Mouse (Mus musculus) testis, postnatal 10 days (tissue): Measurements from ENCODE around the gene Mtus2.
"Not testable (repeated sequence)": the region's sequence is repeated elsewhere in the genome, so short reads cannot be mapped to it uniquely, and the experiment has no call there.

ENCODE experiments used
- DNase-seq: peaks from one replicate; pipeline ENCODE4 v3.0.0; 2021; ENCODE audit warnings: low spot score

The Mtus2 gene

DNA sequence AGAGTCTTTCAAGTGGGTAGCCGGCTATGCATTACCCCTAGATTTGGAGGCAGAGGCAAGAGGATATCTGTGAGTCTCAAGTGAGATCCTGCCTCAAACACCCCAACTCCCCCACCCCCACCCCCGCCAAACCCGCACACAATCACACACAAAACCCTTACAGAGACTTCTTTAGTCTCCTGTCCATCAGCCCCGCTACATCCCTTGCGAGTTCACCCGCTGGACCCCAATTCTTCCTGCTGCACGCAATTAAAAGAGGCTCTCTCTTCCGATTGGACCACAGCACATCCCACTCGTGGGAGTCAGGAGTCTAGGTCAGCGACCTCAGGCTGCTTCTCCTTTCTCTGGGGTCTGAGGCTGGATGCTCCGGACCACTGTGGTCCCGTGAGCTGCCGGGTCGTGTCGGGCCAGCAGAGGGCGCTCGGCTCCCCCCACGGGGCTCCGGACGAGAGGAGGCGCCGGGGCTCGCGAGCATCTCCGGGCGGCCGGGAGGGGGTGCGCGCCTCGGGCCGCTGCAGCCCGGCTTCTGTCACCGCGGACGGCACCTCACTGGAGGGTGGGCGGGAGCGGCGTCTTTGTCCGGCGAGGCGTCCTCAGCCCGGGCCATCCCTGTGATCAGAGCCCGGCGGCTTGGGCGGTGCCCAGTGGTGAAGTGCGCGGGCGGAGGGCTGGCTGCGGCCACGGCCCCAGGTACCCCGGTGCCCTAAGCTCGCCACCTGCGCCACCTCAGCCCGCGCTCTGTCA lies at the start of gene Mtus2:
Gene Mtus2, plus strand, starts transcription at position 500 of the 744 bp plus-strand sequence.
- DNase-seq, result peak; percentile 93

DNA sequence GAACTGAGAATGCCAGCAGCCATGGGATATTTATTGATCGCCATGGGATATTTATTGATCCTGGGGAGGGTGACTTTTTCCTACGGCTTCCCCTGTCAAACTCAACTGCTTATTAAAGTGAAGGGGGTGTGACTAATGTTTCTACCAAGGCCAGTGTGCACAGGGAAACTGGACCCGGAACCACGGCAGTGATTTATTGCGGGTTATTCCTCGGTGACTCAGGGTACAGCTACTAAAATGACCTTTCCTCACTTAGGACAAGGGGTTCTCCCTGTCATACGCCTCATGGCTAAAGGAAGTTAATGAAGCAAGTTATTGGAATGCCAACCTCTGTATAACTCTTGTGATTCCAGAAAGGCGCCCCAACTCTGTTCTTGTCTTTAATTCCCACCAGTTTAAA lies 49.3 kb upstream of the Mtus2 start:
- no peak for DNase-seq

DNA sequence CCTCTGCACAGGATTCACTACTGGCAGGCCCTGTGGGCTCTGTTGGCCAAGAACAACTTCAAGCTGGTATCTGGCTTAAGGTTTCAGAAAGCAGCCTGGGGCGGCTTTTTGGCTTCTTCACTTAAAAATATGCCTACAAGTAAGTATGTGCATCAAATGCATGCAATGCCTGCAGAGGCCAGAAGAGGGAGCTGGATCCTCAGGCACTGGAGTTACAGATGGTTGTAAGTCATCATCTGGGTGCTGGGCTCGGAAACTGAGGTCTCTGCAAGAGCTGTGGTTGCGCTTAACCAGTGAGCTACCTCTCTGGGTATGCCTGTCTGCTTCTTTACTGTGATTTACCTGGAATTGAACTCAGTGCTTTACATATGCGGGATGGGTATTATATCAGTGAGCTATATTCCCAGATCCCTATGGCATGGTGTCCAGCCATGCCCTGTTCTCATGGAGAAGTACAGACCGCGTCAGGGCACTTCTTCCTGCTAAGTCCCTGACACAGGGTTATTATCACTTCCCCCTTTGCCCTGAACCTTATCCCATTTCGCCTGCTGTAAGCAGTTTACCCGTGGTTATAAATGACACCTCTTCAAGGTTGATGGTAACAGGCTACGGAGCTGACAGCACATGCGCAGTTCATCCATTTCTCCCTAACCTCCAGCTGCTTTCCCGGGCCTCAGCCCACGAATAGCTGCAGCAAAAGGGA lies 46.2 kb upstream of the Mtus2 start:
- no peak for DNase-seq

DNA sequence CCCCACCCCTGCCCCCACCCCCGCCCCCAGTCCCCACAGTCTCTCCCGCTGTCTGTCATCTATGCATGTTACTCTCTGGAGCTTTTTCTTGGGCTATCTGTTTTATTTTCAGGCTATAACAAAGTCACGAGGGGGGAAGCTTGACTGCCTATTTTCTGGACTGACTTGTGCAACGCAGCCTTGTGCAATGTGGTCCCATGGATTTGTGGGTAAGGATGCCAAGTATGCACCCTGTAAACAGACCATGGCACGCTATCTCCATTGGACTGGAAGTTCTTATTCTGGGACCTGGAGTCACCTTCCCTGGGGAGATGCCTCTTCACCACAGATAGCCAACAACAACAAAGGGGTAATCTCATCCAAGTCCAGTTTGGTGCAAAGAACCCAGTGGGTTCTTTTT lies 45.4 kb upstream of the Mtus2 start:
- no peak for DNase-seq

DNA sequence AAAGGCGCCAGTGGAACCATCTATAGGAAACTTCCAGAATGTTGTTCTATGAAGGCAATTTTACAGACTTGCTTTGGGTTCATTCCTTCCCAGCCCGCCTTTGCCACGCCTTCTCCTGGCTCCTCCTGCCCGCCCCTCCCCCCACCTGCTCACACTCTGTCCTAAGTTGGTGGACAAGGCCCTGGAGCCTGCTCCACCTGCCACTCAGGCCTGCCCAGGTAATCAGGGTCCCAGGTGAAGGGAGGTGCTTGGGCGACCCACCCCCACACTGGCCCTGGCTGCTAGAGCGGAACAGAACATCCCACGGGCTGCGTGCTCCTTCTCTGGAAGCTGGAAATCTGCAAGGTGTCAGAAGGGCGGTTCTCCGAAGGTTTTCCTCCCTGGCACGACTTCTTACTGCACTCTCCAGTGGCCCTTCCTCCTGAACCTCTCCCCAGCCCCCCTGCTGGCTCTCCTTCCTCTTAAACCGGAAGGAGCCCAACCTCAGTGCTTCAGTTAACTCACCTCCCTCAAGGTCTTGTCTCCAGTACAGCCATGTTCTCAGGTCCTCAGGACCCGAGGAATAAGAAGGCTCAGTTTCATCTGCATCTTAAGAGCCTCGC lies 43.8 kb upstream of the Mtus2 start:
- DNase-seq, result peak; percentile 54

DNA sequence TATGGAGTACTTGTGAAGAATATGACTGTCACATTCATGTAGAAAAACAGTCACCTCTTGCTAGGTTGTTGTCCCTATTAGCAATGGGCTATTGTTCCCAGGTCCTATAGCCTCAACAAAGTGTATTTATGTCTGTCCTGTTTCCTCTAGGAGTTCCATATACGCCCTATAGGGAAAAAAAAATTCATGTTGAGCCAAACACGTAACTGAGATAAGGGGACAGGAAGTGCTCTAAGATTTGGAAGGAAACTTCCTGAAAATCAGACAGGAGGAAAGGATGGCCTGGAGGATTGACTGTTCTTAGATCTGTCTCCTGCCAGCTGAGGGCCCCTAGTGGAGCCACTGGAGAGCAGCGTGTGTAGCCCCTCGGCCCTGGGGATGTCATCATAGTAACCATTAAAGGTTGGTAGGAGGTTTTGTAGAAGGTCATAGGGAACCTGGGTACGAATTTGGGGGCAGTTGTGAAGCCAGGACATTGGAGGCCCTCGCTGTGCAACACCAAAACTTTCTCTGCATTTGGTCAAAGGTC lies 42.0 kb upstream of the Mtus2 start:
- no peak for DNase-seq

DNA sequence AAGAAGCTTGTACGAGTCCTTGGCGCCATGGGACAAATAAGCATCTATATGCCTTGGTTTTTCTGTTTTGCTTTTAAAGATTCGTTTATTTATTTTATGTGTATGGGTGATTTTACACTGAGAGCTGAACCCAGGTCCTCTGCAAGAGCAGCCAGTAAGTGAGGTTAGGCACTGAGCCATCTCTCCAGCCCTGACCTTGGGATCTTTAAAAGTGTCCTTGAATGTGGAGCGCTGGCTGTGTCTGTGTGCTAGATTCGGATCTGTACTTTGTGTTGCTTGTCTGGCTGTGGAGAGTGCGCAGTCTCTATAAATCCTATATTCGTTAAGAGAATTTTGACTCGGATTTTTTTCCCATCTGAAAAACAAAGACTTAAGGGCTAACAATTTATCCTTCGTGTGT lies 40.9 kb upstream of the Mtus2 start:
- no peak for DNase-seq

DNA sequence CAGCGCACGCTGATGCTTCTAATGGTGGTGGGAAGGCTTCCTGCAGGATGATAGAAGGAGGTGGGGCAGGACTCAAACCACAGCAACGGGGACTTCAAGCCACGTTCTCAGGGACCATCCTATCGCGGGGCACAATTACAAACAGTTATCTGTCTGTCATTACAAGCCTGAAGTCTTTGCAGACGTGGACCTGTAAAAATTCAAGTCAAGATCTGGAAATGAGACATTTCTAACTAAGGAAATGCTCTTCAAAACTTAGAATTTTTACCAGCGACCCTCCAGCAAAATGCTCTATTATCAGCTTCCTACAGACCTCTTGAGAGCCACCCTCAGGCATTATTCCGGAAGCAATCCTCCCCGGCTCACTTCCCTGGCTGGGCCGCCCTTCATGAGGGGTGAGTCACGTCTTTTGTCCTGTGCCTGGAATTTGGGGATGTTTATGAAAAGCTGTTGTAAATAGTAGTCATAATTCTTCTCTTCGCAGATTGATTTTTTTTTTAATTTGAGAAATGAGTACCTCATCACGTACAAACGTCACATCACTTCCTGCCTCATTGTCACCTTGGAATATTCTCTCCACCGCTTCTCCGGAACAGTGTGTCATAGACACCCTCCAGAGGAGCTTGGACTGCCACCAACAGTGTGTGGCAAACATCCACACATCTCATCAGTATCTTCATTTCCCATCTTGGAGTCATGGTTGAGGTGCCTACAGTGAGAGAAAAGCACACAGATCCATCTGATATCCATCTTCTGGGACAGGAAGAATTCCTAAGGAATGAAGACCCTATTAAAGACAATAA lies 38.9 kb upstream of the Mtus2 start:
- DNase-seq, result no peak

DNA sequence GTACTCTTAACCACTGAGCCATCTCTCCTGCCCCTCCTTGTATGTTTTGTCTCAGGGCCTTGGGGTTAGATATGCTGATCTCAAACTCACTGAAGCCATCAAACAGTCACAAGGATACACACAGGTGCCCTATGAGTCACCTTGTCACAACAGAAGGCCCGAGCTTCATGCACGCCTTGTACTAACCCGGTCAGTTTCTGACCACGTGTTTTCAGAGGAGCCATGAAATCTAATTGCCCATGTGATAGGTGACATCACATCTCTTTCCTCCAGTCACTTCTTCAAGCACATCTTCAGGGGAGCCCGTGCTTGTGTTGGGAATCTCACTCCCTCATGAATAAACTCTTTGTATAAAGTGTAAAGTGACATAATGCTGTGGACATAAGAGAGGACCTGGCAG lies 32.5 kb upstream of the Mtus2 start:
- no peak for DNase-seq

DNA sequence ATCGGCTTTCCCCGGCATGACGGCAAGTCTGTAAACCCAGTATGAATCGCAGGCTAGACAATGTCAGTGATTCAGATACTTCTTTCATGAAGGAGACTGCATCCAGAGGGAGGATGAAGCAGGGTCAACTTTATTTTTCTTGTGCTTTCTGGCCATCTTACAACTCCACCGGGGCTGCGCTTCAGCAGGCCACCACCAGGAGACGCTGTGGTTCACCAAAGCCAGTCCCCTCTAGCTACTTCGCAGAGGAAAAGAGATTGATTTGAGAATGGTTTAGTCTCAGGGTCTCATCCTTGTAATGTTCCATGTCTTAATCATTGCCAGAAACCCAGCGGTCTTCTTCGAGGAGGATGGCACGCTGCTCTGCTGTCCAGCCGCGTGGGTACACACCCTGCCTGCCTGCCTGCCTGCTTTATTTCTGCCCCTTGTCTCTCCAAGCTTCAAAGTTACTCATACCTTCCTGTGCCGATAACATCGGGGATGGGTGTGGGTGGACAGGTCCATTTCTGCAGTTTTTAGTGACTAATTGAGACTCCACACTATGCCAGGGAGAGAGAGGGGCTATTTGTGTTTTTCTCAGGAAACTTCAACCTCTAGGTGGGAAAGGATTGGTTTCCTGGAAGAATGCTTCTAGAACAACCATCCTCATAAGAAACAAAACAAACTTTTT lies 31.1 kb upstream of the Mtus2 start:
- DNase-seq, result peak; percentile 73

DNA sequence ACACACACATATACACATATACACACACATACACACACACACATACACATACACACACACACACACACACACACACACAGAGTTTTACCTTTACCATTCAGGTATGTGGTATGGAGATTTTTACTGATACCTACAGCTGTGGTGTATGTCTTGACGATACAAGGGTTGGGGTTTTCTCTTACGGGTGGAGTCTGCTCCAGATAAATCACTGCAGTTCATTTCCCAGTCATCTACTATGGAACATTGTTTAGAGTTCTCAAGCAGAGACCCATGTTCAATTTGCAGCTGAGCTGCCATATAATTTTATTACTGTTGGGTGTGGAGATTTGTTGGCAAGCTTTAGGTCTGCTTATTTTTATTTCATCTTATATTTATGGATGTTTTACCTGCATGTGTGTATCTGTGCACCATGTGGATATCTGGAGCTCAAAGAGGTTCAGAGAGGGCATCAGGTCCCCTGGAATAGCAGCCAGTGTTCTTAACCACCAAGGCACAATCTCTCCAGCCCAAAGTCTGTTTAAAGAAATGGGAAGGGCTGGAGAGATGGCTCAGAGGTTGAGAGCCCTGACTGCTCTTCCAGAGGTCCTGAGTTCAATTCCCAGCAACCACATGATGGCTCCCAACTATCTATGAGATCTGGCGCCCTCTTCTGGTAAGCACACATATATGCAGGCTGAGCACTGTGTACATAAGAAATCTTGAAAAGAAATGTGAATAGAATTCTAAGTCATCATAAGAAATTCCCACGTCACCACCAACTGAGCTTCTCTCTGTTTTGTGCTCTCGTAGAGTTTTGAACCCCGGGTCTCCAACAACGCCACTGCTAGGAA lies 28.2 kb upstream of the Mtus2 start:
- no peak for DNase-seq

DNA sequence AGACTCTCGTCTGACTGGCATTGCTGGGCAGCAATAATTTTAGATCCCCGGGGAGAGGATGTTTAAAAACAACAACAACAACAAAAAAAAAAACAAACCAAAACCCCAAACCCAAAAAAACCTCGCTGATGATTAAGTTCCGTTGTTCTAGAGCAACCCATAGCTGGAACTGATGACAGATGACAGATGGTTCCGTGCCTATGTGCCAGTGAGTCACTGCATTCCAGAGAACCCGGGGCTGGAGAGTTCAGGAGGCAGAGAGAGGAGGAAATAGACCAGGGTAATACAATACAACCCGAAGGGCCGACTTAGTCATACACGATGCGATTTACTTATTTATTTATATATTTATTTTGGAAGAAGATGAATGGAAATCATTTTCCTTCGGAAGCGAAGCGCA lies 22.0 kb upstream of the Mtus2 start:
- peak; percentile 16 for DNase-seq

DNA sequence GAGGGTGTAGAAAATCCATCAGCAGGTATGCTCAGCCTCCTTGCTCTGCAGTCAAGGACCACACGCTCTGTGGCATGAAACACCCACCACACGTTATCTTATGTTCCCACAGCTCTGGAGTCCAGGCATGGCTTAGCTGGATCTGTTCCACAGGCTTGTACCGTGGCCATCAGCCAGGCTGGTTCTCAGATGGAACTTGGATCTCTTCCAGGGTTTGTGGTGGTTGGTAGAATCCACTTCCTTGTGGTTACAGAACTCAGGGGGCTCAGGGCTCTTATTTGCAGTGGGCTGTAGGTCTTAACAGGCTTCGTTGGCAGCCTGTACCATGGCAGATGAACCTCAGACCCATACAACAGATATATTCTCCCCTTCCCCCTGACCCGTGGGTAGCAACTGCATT lies 17.9 kb upstream of the Mtus2 start:
- no peak for DNase-seq

DNA sequence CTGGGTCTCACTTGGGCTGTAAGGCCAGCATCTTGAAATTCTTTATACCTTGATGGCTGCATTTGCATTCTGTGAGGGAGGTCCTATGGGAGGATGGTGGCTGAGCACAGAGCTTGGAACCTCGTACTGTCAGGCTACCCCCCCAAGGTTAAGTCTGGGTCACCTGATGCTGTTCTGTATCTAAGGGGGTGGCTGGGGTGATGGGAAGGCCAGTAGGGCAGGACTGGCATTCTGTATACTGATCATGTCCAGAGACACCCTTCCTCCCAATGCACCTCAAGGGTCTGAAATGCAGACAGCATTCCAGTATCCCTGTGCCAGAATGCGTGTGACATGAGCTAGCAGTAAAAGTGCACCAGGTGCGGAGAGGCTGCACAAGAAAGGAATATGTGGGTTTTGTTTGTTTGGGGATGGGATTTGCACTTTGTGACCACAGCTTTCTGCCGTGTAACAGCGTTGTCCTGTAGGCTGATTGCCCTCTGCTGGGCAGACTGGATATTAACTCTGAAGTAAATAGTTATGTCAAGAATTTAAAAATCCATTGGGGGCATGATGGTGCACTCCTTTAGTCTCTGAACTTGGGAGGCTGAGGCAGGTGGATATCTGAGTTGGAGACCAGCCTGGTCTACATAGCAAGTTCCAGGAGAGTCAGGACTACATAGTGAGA lies 12.0 kb upstream of the Mtus2 start:
- DNase-seq, result peak; percentile 63

DNA sequence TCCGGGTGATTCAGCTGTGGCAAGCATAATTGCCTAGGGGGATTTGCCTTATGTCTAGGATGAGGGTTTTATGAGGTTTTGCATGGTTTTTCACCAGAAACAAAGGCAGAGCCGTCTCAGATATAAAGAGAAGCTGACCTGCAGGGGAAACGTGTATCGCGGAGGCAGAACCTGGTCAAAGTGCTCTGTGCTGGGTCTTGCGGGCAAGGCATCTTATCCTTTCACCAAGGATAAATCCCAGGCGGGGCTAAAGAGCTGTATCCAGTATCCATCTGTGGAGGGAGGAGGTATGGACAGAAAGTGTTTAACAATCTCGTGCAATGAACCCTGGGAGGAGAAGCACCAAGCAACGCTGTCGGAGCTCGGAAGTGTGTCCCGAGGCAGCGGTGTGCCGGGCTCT lies 7.2 kb upstream of the Mtus2 start:
- DNase-seq, result no peak

DNA sequence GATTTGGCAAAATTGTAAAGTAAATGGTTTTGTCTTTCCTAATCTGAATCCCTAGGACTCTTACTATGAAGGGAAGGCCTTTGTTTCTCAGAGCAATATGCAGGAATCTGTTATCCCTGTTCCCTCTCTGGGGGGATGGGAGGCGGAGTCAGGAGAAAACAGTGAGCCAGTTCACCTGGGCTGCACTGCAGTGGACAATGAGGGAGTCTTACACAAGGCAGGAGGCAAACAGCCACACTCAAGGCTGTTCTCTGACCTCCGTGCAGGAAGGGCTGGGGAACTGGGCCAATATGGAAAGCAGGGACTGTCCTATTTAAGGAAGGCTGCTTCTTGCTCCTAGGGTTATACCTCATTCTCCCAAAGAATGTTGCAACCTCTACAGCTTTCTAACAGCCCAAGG lies 5.4 kb upstream of the Mtus2 start:
- DNase-seq, result no peak

DNA sequence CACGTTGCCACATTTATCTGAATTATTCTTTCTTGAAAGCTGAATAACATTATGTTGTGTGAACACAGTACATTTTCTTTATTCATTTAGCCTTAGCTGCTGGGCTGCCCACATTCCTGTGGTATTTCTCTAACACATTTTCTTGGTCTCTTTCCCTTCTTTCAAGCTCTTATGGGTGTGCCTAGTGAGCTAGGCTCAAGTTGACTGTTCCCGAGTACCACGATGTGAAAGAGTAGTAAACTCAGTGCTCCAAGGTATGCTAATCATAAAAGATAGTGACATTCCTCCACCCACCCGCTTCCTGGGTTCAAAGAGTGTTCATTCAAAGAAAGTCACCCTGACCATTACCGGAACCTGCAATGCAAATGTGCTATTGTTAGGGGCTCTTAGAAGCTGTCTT lies 3.9 kb upstream of the Mtus2 start:
- not testable (repeated sequence) for DNase-seq

DNA sequence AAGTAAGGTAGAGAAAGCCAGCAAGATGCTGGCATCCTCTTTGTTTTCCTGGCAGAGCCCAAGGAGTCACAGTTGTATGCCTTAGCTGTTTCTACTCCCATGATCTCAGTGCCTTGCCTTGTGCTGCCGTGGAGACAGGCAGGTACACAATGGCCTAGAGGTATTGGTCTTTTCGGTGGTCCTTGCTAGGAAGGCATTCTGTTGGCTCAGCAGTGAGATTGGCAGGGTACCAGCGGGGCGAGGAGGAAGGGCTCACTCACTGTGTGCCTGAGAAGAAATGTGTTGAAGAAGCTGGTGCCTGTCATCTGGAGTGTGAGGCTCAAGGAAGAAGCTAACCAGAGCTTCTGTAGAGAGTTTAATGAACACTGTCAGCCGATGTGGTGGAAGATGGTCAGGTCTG lies 1.4 kb upstream of the Mtus2 start:
- DNase-seq, result no peak

DNA sequence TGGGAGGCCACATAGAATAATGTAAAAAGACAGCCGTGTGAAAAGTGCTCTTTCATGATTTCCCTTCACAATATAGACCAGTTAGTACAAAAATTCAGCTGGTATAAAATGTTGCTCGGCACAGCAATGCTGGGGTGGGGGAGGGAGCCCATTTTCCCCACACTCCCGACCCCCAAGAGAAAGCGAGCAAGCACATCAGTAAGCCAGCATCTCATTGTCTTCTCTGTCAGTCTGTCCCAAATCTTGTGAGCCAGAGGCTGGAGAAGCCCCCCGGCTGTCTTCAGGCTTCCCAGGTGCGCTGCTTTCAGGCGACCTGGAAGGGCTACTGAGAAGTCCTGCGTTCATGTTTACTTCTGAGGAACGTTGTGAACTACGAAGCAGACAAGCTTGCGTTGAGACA lies 699 bp upstream of the Mtus2 start:
- no peak for DNase-seq

DNA sequence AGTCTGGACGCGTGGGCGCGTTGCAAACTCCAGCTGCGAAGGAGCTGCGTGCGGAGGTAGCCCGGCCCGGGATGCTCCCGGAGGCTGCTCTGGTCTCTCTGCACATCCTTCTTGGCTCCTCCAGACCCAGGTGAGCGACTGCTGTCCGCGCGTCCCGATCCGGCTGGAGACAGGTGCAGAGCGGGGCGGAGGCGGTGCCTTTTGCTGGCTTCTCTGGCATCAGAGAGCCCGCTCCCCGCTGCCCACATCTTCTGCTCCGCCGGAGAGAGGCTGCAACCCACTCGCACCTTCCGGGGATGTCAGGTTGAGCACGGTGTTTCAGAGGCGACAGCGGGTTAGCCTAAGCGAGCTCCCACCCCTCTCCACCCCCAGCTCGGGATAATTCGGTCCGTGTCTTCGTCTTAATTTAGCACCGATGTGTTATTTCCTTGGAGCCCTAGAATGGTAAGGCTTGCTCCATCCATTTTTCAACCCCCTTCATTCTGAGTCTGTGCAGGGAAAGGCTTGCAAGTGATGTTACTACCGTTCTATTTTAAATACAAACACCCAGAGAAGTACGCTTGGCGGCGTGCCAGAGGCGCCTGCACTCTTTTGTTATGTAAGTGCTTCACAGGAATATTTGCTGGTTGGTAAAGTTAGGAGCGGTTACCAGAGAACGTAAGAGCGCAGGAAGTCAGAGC lies 612 bp downstream of the Mtus2 start:
- DNase-seq, result peak; percentile 58
